Mouse (Mus musculus) E14TG2a.4 (cell line): ENCODE measurements around the gene Smarca4.

ENCODE experiments used
- CTCF ChIP-seq: conservative IDR thresholded peaks from 2 replicates; pipeline ENCODE4 v1.5.1; 2014; ENCODE audit warnings: low read length
- NANOG ChIP-seq: IDR thresholded peaks from 2 replicates; pipeline ENCODE4 v1.6.1; 2014; ENCODE audit warnings: borderline replicate concordance, low read length, mixed read lengths

- TF ChIP-seq CTCF (no peak), NANOG (no peak)
These were observed 46.1 kb downstream of the Smarca4 start for GRCm38 (mm10) chr9:21662034-21662433.
